Mouse (Mus musculus) right cerebral cortex, adult 18-20 months (tissue): ENCODE results near the gene Fxyd2.
A peak's percentile ranks its signal among the peaks of the same experiment; 100 is the strongest.

ENCODE experiments used
- DNase-seq: peaks from one replicate; pipeline ENCODE4 v3.0.0; 2022; ENCODE audit warnings: mixed read lengths

Gene Fxyd2

DNA sequence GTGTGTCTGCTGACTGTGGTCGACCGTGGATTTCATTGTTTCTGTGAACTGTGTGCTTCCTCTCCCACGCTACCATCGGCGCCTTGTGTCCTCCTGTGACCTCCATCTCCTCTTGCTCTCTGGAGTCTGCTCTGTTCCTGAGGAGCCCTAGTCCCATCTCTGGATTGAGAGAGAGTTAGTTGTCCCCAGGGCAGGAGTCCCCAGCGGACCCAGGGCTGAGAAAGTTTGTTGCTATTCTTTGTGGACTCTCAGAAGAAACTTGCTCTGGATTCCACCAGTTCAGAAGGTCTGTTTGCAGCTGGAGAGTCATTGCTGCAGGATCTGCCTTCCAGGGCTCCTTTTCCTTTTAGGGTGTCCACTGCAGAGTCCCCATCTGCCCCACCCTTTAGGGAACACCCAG is 4.3 kb upstream of the Fxyd2 start:
- DNase-seq, result no peak

DNA sequence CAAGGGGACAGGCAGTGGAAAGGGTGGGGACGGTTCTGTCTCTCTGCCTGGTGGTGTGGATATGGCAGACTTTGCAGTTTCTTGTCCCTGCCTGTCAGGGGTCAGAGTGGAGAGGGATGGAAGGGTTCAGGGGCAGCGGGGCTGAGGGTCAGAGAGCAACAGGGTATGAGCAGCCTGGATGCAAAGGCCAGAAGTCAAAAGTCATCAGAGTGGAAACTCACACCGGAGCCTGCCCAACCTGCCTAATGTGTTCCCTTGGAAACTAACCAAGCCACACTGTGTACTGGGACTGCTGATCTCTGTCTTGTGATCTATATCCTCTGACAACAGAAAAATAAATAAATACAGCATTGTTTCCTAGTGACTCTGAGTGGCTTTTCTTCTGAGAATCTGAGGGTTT is 3.7 kb upstream of the Fxyd2 start:
- DNase-seq, result no peak

DNA sequence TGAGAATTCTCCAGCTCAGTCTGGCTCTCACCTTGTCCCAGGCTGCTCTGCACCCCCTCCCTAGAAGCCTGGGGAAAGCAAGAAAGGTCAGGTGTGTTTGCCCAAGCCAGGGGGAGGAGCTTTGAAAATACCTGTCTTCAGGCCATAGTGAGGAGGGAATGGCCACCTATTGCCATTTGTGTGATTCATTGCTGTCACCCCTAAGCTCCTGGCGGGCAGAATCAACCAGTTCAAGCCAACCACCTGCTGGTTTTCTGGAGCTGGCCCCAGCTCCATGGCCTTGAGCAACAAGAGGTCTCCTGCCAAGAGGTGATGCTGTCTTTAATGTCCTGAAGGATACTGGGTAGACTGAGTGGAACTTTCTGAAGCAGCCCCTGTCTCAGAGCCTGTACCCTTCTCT is 1.1 kb upstream of the Fxyd2 start:
- DNase-seq, result no peak

DNA sequence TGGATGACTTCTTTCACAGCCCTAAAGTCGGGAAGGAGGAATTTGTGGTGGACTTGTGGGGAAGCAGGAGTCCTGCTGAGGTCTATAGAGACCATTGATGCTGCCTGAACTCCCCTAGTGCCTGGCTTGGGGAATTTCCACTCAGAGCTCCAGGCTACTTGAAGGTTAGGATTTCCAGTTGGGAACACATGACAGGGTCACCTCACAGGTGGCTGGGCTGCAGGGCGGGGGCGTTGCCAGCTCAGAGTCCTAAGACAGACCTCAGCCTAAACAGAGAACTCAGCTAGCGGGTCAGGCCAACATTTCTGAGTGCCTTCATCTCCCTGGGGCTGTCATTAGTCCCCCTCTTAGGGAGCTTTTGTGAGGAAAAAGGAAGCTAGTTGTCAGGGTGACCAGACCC is 2.4 kb downstream of the Fxyd2 start:
- DNase-seq, result no peak

DNA sequence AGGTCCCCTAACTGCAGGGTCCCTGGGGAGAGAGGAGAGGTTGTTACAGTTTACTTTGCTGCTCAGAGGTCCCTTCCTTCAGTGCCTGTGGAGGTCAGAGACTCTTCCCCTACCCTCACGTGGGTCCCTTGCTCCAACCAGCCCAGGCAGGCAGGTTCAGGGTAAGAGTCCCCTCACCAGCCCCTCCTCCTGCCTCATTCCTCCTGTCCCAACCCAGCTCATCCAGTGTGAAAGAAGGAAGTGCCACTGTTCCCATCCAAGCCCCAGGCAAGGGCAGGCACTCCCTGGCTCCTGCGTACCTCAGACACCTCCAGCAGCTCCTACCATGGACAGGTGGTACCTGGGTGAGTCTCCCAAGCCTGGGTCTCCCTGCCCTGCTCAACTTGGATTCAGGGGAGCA is 3.5 kb downstream of the Fxyd2 start:
- no peak for DNase-seq

DNA sequence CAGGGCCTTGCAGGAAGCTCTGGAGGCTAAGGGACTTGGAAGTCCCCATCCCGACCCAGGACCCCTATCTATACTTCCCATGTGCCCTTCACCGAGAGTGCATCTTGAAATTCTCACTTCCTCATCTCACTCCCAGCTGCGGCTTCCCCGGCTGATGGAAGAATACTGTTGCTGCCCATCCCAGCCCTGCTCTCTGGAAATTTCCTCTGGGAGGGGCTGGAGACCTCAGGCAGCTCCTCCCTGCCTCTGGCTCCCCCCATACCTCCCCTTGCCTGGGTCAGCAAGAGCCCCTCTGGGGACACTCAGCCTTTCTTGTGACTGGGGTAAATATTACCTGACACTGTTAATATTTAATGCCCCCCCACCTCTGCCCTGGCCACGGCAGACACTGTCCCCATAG is 6.2 kb downstream of the Fxyd2 start:
- DNase-seq, result no peak

DNA sequence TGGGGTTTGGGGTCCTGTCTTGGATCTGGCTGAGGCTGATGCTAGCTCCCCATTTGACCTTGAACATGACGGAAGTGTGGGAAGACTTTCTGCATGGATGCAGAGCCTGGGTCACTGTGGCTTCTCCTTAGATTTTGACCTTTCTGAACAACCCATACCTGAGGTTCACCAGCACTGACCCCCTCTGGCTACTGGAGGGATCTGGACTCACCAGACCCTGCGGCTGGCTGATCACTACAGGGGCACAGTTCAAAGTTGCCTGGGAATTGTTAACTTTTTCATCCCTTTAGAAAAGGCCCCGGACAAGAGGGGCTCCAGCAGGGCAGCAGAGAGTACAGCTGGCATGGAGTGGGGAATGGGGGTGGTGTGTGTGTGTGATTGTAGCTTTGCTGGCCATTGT is 7.3 kb downstream of the Fxyd2 start:
- no peak for DNase-seq

DNA sequence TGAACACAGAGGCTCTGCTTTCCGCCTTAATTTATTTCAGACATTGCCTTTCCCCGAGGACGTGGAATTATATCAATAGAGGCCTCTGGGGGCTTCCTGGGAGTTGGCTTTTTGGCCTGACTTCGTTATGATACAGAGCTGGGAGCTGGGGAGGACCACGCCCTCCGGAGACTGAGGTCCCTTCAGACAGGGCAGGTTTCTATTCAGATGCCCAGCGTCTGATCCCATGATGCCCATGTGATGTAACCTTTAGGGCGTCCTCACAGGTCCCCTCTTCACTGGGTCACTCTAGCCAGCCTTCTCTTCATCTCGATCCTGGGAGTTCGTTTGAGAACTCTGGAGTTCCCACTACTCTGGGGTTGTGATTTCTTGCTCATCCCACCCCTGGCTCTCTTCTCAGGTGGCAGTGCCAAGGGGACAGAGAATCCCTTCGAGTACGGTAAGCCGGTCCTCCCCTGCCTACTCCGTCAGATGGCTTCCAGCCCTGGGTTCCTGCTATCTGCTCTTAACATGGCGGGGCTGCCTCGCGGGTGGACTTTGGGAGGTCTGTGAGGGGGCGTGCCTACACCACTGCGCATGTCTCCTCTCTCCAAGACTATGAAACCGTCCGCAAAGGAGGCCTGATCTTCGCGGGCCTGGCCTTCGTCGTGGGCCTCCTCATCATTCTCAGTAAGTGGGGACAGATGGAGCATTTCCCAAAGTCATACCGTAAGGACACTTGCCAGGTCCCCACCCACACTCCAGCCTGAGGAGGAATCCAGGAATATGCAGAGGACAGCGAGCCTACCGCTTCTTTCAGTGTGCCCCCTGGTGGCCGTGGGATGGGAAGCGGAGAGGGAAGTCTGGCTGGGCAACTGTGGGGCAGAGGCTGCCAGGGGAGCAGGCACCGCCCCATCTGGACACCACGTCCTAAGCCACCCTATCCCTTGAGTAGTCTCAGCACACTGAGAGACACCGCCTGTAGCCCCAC is 8.5 kb downstream of the Fxyd2 start:
- DNase-seq, result peak; percentile 86

DNA sequence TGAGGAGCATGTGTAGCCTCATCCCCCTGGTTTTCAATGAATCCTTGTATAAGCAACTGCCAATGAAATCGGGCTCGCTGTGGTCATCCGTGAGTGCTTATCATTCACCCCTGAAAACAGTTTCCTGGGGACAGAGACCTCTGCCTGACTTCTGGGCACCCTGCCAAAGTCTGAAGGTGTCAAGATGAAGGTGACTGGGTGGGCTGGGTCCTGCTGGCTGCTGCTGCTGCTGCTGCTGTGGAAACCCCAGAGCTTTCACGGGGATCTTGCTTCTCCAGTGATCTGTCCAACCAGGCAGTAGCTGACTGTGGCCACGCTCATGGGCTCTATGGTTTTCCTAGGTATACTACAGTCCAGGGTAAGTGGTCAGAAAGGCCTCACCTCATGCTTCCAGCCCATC is 10.7 kb downstream of the Fxyd2 start:
- DNase-seq, result no peak

DNA sequence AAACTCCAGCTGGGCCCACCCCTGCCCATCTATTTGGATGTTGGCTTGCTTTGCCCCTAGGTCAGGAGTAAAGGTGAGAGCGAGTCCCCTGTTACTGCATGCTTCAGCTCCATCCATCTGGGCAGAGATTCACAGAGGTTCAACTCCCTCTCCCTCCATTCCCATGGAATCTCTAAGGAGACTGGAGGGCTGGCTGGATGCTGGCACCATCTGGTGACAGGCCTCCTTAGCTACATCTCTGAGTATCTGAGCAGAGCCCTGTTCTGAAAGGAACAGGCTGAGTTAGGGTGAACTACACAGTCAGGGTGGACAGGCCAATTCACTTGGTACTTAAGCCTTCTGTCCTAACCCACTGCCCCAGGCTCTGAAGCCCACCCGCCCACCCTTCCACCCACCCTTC is 11.1 kb downstream of the Fxyd2 start:
- DNase-seq, result no peak

DNA sequence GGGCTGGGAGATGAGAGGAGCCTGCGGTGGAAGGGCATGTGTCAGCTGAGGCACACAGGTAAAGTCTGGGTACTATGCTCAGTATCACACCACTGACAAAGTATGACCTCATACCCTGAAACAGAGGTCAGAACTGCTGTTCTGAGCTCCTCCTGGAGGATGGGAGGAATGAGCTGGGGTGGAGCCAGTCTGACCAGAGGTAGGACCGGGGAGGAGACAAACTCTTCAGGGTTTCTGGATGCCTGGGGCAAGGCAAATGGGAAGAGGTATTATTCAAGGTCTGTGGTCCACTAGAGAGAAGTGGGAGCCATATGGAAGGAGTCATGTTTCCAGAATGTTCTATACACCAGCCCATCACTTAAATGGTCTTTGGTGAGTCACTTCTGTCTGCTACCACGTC is 11.6 kb downstream of the Fxyd2 start:
- DNase-seq, result no peak

DNA sequence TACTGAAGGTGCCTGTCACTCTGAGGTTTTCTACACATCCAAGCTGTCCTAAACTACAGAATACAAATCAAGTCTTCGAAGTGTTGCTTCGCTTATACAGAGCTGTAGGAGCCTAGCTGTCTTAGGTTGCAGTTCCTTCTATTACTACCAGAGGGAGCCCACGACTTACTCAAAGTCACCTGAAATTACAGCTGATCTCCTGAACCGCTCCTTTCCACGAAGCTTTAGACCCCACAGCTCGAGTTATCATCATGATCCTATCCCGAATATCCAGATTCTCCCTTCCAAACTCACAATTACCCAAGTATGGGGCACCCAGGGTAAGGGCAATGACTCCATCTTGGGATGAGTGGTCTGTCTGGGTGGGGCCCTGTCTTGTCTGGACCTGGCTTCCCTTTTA is 12.3 kb downstream of the Fxyd2 start:
- no peak for DNase-seq

DNA sequence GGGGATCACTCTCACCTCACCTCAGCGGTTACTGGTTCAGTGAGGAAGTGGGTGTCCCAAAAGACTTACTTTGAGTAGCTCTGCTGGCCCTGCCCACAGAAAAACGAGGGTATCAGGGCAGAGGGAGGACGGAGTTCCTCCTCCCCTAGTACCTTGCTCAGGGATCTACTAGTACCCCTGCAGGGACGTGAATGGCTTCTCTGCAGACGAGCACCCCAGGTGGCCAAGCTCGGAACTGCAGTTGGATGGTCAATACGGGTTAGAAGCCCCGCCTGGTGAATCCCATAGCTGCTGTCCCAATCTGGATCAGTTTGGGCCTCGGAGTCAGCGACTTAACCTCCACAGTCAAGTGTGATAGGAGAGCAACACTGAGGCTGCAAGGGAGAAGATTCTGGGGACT is 12.8 kb downstream of the Fxyd2 start:
- DNase-seq, result peak; percentile 82

DNA sequence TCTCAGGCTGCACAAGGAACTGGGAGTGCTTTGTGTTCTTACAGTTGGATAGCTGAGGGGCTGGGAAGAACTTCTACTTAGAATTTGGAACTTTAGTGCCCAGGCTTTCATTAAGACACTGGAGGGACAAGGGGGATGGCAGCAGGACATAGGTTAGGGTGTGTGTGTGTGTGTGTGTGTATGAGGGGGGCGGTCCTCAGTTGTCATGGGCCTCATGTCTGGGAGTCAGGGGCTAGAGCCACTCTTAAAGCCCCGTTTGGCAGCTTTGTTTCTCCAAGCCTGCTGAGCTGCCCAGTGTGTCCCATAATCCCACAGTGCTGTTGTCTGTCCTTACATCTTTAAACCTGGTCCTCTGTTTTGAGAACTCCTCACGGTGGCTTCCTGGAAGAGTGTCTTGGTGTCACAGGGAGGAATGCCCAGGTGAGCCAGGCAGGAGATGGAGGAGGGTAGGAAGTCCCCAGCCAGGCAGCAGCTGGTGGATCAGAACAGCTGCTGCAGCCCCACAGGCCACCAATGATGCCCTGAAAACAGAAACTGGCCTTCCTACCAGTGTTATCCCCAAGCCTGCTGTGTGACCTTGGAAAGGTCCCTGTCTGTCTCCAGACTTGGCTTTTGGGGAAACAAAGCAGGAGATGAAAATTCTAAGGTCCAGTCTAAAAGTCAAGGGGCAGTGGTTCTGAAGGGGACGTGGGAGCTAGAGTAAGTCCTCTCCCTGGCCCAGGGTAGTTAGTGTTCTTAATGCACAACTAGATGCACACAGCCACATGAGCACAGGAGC is 13.4 kb downstream of the Fxyd2 start:
- no peak for DNase-seq

DNA sequence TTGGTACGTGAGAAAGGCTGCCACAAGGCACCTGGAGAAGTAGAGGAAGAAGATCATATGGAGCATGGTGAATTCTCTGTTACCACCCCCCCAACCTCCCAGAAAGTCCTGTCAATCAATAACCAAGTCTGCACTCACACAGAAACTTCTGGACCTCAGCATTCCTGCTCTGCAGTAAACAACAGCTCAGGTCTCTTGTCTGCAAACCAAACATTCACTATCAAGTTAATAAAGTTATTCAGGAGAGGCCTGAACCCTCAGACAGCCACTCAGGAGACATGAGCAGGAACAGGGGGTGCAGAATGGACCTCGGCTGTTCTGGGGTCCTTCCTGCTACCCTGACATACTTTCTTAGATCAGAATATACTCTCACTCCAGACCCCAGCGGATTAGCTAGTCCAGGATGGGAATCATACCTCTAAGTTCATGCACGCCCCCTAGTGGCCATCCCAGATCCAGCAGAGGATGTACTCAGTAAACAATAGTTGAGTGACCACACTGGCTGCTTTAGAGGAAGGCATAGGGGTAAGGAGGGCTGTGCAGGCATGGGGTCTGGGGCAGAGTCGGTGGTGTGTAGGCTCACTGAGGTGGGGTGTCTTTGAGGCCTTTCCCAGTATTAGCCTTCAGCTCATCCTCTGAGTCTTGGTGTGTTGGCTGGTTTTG is 14.1 kb downstream of the Fxyd2 start:
- DNase-seq, result no peak

DNA sequence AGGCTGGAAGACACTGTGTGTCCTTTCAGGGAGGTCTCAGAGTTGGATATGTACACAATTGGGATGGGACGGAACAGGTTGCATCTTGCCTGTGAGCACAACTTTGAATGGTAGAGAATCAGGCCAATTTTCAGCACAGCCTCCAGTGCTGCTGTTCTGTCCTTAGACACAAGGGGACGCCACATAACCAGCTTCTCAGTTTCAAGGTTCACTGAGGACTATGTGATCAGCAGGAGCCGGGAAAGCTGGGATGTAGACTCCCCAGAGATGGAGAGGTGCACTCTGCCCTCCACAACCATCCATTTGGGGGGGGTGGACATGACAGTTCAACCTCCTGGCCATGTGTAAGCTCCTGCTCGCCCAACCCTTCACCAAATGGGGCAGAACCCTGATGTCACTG is 16.4 kb downstream of the Fxyd2 start:
- peak; percentile 71 for DNase-seq

DNA sequence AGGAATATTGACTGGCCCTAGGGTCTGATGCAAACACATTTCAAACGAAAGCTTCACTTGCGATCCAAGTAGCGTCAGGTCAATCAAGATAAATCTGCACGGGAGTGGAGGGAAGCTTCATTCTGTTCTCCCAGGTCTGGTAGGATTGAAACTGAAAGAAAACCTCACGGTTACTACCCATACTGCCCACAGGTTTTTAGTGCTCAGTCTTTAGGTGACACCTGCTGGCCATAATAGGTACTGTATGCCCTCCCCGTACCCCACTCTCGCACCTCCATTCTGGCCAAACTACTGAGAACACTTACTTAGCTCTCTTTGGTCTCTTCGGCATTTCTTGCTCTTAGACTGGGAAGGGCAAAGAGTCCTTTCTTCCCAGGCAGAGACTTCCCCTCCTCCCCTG is 17.8 kb downstream of the Fxyd2 start:
- peak; percentile 53 for DNase-seq

DNA sequence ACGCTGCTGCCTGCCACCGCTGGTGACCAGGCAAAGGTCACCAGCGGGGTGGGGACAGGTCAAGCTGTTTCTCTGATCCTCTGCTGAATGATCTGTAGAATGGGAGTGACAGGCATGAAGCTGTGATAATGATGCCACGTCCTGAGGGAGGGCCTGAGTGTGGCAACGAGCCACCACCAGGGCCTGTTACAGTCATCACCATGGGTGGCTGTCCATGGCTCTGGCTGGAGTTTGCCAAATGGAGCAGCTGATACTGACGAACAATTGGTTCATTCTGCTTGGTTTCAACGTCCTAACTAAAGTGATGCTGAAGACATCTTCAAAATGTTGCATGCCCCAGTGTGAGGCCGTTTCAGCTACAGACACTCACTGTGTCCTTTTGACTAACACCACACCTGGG is 18.8 kb downstream of the Fxyd2 start:
- no peak for DNase-seq

DNA sequence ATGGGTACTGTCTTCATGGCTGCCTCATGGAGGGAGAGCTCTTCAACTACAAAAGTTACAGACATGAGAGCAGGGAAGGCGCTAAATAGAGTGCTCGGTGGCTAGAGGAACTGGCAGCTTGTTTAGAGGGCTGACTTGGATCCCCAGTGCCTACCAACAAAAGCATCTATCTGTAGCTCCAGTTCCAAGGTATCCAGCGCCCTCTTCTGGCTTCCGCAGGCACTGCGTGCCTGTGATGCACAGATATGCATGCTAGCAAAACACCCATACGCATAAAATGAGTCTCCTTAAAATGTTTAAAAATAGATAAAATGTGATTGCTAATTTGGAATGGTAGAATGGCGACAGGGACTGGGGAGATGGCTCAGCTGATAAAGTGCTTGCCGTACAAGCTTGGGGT is 21.7 kb downstream of the Fxyd2 start:
- no peak for DNase-seq

DNA sequence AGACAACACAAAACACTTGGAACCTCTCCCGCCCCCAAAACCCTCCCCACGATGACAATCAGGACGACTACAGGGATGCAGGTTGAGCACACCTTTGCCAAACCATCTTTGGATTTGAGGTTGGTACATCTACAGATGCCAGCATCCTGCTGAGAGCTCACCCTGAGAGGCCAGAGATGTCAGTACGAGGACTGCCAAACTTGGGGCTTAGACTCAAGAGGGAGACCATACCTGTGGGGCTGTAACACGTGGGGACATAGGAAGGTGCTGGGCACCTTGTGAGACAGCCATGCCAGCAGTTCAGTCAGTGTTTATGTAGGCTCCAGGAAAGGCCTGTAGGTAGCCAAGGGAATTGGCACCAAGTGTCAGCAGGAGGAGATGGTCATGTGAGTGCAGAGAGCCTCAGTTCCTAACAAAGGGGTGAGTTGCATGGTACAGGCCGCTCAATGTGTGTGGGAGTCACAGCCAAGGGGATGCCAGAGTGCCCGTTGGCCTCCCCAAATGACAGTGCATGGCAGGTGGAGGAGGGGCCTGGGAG is 23.4 kb downstream of the Fxyd2 start:
- DNase-seq, result no peak

DNA sequence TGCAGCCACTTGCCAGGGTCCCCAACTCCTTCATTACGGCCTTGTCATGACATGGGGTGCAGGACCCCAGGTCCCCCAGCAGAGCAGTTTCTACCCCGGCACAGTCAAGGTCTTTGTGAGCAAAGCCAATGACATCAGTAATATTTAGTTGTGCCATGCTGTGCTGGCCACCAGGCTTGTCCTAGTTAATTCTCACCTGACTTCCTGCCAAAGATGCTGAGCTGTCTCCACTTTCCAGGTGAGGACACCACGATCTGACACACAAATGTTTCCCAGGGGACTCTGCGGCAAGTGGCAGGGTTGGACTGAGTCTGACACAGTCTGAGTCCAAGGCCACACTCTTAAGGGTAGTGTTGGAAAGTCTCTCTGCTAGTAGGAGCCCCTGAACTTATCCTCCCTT is 27.0 kb downstream of the Fxyd2 start, which contains the start of gene Dscaml1:
Gene Dscaml1 (plus strand): TSS at position 173 of the 400 bp plus-strand sequence.
- no peak for DNase-seq

DNA sequence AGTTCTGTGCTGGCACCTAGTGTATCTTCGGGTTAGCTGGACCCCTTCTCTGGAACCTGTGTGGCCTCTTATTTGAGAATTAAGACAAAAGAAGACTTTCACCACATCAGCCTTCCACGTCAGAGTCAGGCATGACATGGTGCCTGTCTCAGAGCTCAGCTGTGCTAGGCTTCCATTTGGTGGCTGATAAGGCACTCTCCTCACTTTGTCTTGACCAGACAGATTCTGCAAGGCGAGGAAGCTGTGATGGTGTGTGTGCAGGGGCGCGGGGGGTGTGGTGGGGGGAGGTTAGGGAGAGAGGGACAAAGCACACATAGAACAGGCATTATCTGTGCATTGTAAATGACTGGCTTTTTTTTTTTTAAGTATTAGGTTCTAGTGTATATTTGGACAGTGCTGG is 29.9 kb downstream of the Fxyd2 start:
- DNase-seq, result no peak
